Mouse (Mus musculus) midbrain, postnatal 0 days (tissue): ENCODE data around the gene Mboat7. TPM values are rescaled to one million over a fixed set of nuclear protein-coding genes. Genes with fewer than 3 reads are reported as not detected.
"Not testable (repeated sequence)": the region's sequence is repeated elsewhere in the genome, so short reads cannot be mapped to it uniquely, and the experiment has no call there.

Experiments used
- ATAC-seq: fragments of 200-750 bp; cut with Nextera tagmentation; 2 replicates; pipeline ENCODE4 v1.8.0; 2017; ENCODE audit warnings: moderate number of reproducible peaks, mild to moderate bottlenecking, moderate TSS enrichment, moderate library complexity; ENCODE audit not compliant: low FRiP score
- DNase-seq: peaks from one replicate; pipeline ENCODE4 v3.0.0-alpha.2; 2015; ENCODE audit warnings: low spot score
- H3K27ac ChIP-seq: fragments of 300-500 bp; sonication (generic); 2 replicates; pipeline ENCODE4 v1.5.1; 2014; ENCODE audit warnings: low read depth, mild to moderate bottlenecking, low read length, mixed read lengths
- H3K27me3 ChIP-seq: fragments of 300-500 bp; sonication (generic); 2 replicates; pipeline ENCODE4 v1.6.1; 2014; ENCODE audit warnings: low read length, control low read depth, mixed read lengths; ENCODE audit not compliant: insufficient read depth
- H3K36me3 ChIP-seq: fragments of 300-500 bp; sonication (generic); 2 replicates; pipeline ENCODE4 v1.6.1; 2014; ENCODE audit warnings: low read length, control low read depth, mixed read lengths; ENCODE audit not compliant: insufficient read depth
- H3K4me1 ChIP-seq: fragments of 300-500 bp; sonication (generic); 2 replicates; pipeline ENCODE4 v1.6.1; 2014; ENCODE audit warnings: mild to moderate bottlenecking, control low read depth, antibody characterized with exemption, low read length, mixed read lengths; ENCODE audit not compliant: insufficient read depth
- H3K4me2 ChIP-seq: fragments of 300-500 bp; sonication (generic); 2 replicates; pipeline ENCODE4 v1.6.1; 2014; ENCODE audit warnings: low read depth, mild to moderate bottlenecking, low read length, mixed read lengths; ENCODE audit not compliant: poor library complexity, severe bottlenecking
- H3K4me3 ChIP-seq: fragments of 300-500 bp; sonication (generic); 2 replicates; pipeline ENCODE4 v1.5.1; 2014; ENCODE audit warnings: low read depth, mild to moderate bottlenecking, low read length, moderate library complexity
- H3K9ac ChIP-seq: fragments of 300-500 bp; sonication (generic); replicated peaks from 2 replicates; pipeline ENCODE4 v1.6.1; 2014; ENCODE audit warnings: mild to moderate bottlenecking, low read length, moderate library complexity, mixed read lengths; ENCODE audit not compliant: poor library complexity, severe bottlenecking
- H3K9me3 ChIP-seq: fragments of 300-500 bp; sonication (generic); 2 replicates; pipeline ENCODE4 v1.6.1; 2016; ENCODE audit warnings: low read length, control low read depth
- CTCF ChIP-seq: IDR thresholded peaks from 2 replicates; pipeline ENCODE4 v1.5.1; 2016; ENCODE audit warnings: antibody characterized with exemption, mild to moderate bottlenecking
- WGBS: fragments of 180-500 bp; shearing (Covaris S2); extraction: QIAGEN DNeasy Blood & Tissue Kit; methylation state at CpG from one replicate; pipeline ENCODE4 v1.1.7; 2014; 5-methylcytosine and 5-hydroxymethylcytosine counted together
- polyA plus RNA-seq: library from polyadenylated mRNA; unstranded; fragments of >200 nt; fragmentation: Nextera tagmentation; extraction: Ambion mirVana; gene quantifications from 2 replicates; pipeline ENCODE4 v1.2.1, GENCODE M21; 2015
- total RNA-seq: library from RNA; depleted of rRNA; stranded (reverse); fragments of >200 nt; gene quantifications from 2 replicates; pipeline ENCODE4 v1.2.3, GENCODE M21; 2014

The Mboat7 gene
- total and polyA plus RNA-seq, 2 experiments from 2014 or later, result 134 to 252 TPM

DNA sequence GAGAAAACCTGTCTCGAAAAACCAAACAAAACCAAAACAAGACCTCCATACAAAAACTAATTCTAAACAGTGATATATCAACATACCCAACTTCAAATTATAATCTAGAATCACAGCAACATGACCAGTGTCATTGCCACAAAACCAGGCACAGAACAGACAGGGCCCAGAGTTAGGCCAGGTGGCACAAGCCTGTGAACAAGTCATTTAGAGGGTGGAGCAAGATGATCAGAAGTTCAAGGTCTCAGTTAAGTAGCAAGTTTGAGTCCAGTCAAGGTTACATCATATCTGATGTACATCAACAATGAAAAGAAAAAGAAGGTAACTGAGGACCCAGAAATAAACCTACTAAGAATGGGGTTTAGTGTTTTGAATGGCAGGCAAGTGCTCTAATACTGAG is 15.7 kb upstream of the Mboat7 start:
- no peak overlapping the region for H3K4me2 ChIP-seq
- H3K36me3 ChIP-seq, result peaks cover 4% of the 10 kb centered on the region; the same call in 1 of the 2 replicates
- no peak overlapping the region for H3K4me3 ChIP-seq
- ATAC-seq (no peak), DNase-seq (no peak)
- no peak overlapping the region for H3K9ac ChIP-seq
- H3K4me1 ChIP-seq, result peaks cover 7% of the 10 kb centered on the region; the same call in 1 of the 2 replicates
- no peak overlapping the region for H3K27ac ChIP-seq
- H3K27me3 ChIP-seq, result no peaks in the 10 kb centered on the region
- WGBS, result 77% methylated on average over 1 of the region's 1 CpGs
- TF ChIP-seq CTCF, result no peak
- H3K9me3 ChIP-seq, result no peaks in the 10 kb centered on the region

DNA sequence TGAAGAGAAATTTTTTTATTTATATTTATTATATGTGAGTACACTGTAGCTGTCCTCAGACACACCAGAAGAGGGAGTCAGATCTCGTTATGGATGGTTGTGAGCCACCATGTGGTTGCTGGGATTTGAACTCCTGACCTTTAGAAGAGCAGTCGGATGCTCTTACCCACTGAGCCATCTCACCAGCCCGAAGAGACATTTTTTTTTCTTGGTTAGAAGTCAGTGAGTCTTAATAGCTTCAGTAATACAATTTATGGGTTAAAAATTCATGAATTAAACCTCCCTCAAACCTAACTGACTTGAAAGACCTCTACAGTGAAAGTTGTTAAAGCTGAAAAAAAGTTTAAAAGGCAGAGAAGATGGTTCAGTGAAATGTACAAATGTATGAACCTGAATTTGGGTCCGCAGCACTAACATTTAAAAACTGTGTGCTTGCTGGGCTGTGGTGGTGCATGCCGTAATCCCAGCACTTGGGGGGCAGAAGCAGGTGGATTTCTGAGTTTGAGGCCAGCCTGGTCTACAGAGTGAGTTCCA is 15.2 kb upstream of the Mboat7 start:
- H3K4me1 ChIP-seq, H3K9me3 ChIP-seq, H3K9ac ChIP-seq, ATAC-seq, H3K4me3 ChIP-seq, H3K27me3 ChIP-seq, H3K4me2 ChIP-seq, H3K36me3 ChIP-seq, H3K27ac ChIP-seq, DNase-seq: not testable (repeated sequence)
- 39% methylated on average over 5 of the region's 5 CpGs for WGBS

DNA sequence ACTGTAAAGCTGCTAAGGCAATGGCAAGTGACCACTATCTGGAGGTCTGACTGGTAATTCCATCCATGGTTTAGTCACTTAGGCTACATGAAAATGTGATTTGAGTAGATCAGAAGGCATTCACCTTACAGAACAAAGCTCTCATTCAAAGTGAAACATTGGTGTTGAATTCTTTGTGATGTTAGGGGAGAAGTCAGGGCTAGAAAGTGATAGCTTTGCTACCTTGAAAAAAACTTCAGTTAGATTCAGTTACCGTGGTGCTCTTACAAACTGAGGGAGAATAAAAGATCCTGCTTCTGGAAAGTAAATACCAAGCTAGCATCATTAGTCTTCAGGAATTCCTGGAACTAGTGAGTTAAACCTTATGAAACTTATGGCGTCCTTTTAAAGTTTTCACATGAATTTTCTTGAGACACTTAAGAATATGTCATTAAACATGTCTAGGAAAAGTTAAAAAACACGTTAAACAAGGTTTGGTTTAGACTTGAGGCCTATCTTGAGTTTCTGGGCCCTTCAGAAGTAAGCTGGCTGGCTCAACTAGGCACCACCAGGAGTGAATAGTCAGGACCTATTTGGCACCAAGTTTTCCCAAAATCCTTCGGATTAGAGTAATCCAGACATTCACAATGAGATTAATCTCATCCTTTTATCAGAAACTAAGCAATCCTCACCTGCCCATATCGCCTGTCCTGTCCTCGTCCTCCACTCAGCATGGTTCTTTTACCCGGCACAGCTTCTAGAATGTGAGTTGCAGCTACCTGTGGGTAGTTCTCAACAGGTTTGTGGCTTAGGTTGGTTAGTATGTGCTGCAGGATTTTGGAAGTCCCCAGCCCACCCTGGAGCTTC is 14.5 kb upstream of the Mboat7 start:
- H3K36me3 ChIP-seq, result peaks cover 4% of the 10 kb centered on the region; the same call in 1 of the 2 replicates
- no peak overlapping the region for H3K4me3 ChIP-seq
- no peak for ATAC-seq
- no peak overlapping the region for H3K9ac ChIP-seq
- no peak overlapping the region for H3K4me2 ChIP-seq
- peaks cover 7% of the 10 kb centered on the region; the same call in 1 of the 2 replicates for H3K4me1 ChIP-seq
- H3K27ac ChIP-seq, result no peak overlapping the region
- H3K27me3 ChIP-seq, result no peaks in the 10 kb centered on the region
- H3K9me3 ChIP-seq, result no peaks in the 10 kb centered on the region
- WGBS, result 30% methylated on average over 7 of the region's 7 CpGs
- no peak for TF ChIP-seq CTCF
- no peak for DNase-seq

DNA sequence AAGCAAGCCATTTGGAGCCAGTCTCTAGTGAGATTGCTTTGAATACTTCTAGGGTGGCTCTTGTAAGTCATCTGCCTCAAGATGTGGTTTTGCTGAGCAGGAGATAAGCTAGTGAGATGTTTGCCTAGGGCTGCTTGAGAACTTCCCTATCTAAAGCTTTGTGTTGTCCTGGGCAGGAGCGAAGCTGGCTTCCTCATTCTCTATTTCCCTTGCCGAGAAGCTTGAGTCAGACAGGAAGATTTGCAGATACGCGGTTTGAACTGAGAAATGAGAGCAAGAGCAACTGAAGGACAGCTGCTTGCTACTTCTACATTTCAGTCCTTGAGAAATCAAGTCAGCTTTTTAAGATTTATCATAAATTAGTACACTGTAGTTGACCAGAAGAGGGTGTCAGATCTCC is 13.7 kb upstream of the Mboat7 start:
- Histone ChIP-seq H3K4me3 (no peak overlapping the region), H3K4me1 (peaks cover 7% of the 10 kb centered on the region; the same call in 1 of the 2 replicates), H3K9ac (no peak overlapping the region), H3K27ac (no peak overlapping the region), H3K9me3 (no peaks in the 10 kb centered on the region), H3K36me3 (peaks cover 4% of the 10 kb centered on the region; the same call in 1 of the 2 replicates), H3K27me3 (no peaks in the 10 kb centered on the region), H3K4me2 (no peak overlapping the region)
- WGBS, result 62% methylated on average over 4 of the region's 4 CpGs
- ATAC-seq, result no peak
- TF ChIP-seq CTCF, result no peak
- DNase-seq, result no peak

DNA sequence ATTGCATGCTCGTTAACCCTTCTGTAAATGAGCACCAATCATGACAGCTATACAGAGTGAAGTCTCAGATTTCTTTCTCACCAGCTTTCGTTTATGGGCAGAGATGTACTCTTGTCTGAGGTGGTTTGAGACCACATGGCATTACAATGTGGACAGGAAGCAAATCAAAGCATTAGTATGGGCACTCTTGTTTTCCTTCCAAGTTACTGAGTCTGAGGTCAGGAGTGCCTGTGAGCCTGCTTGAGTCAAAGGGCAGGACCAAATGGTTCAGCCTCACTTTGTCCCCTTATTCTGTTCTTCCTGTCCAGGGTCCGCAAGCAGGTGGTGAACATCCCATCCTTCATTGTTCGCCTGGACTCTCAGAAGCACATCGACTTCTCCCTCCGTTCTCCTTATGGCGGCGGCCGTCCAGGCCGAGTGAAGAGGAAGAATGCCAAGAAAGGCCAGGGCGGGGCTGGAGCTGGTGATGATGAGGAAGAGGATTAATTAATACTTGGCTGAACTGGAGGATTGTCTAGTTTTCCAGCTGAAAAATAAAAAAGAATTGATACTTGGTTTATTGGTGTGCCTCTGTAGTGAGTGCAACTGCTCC is 13.1 kb upstream of the Mboat7 start:
- no peaks in the 10 kb centered on the region for H3K9me3 ChIP-seq
- H3K4me2 ChIP-seq, result peak overlapping the region; percentile 81
- peaks cover 4% of the 10 kb centered on the region; the same call in 1 of the 2 replicates for H3K36me3 ChIP-seq
- peak overlapping the region; percentile 59; the same call in 1 of the 2 replicates for H3K4me3 ChIP-seq
- H3K9ac ChIP-seq, result peak overlapping the region; percentile 76; the same call in 1 of the 2 replicates
- WGBS, result 53% methylated on average over 11 of the region's 11 CpGs
- peaks cover 7% of the 10 kb centered on the region; the same call in 1 of the 2 replicates for H3K4me1 ChIP-seq
- no peaks in the 10 kb centered on the region for H3K27me3 ChIP-seq
- DNase-seq (no peak), ATAC-seq (no peak)
- no peak overlapping the region for H3K27ac ChIP-seq
- TF ChIP-seq CTCF, result no peak

DNA sequence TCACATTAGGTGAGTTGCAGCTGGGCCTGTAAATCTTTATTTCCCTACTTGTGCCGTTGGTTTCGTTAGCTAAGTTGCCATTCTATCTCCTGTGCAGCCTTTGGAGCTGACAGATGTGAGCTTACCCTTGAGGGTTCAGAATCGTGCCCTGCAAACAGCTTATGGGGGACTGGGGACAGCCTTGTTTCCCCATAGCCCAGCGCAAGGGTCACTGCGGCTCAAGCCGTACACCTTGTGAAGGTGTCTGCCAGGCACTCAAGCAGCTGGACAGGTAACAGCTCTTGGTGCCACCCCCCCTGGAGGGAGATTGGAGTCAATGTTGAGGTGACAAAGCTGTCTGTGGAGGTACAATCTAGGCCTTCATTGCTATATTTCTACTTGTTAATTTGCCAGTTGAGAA is 12.6 kb upstream of the Mboat7 start:
- WGBS, result 36% methylated on average over 6 of the region's 6 CpGs
- ATAC-seq, result no peak
- no peak for DNase-seq
- Histone ChIP-seq H3K4me2 (peak overlapping the region; percentile 81), H3K27me3 (no peaks in the 10 kb centered on the region), H3K4me1 (peaks cover 7% of the 10 kb centered on the region; the same call in 1 of the 2 replicates), H3K9ac (peak overlapping the region; percentile 76), H3K9me3 (no peaks in the 10 kb centered on the region), H3K36me3 (peaks cover 4% of the 10 kb centered on the region; the same call in 1 of the 2 replicates), H3K4me3 (peak overlapping the region; percentile 59; the same call in 1 of the 2 replicates), H3K27ac (no peak overlapping the region)
- TF ChIP-seq CTCF, result no peak

DNA sequence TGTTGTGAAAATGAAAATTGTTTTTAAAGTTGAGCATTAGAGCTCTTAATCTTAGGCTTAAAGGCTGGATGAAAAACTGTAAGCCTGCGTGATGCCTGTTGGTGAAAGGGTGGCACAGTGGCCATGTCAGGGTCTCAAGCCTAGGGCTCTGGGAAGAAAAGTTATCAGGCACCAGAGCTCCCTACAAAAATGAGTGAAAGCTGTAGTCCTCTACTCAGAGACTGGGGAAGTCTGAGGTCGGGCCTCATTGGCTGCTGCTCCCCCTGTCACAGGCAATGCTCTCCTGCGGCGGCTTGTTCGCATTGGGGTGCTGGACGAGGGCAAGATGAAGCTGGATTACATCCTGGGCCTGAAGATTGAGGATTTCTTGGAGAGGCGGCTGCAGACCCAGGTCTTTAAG is 12.1 kb upstream of the Mboat7 start:
- ATAC-seq, H3K27me3 ChIP-seq, H3K9me3 ChIP-seq, DNase-seq, H3K36me3 ChIP-seq, H3K27ac ChIP-seq, H3K4me1 ChIP-seq: not testable (repeated sequence)
- Histone ChIP-seq H3K9ac (peak overlapping the region; percentile 76), H3K4me3 (peak overlapping the region; percentile 59), H3K4me2 (peak overlapping the region; percentile 81)
- 2% methylated on average over 6 of the region's 7 CpGs for WGBS
